Mouse (Mus musculus) cerebellum, postnatal 14 days (tissue): Measurements from ENCODE around the gene Olfr92.

Experiments used
- DNase-seq, 2 experiments: peaks; one replicate each; pipeline ENCODE4 v3.0.0; 2021; ENCODE audit warnings: mixed read lengths in 2 of 2

The Olfr92 gene

GRCm38 (mm10) chr17:37062101-37062641 lies 57.7 kb downstream of the Olfr92 start:
- no peak for DNase-seq

GRCm38 (mm10) chr17:37061435-37061834 lies 58.5 kb downstream of the Olfr92 start:
- no peak for DNase-seq
